10 mouse cellular contexts compared by ENCODE assay signal in genomic region chr10:40521579-40521978, GRCm38 (mm10). TPM values are rescaled to one million over a fixed set of nuclear protein-coding genes. Genes with fewer than 3 reads are reported as not detected.
DNase-seq lines count a peak whose midpoint lies in the region; ATAC-seq and TF ChIP-seq lines count a peak whose summit lies in the region.
"Had no signal": no experiment of that assay in that cellular context is flagged by ENCODE, and none has a peak within 500 bp of the region (broad histone marks: within the 10 kb centered on the region; RNA-seq: fewer than 3 reads in every experiment).

No protein-coding gene starts in this region.

- no peak for TF ChIP-seq CTCF in heart, adult 2 months (IDR thresholded peaks at IDR 0.05)

- TF ChIP-seq EP300 in heart, adult 2 months (IDR thresholded peaks at IDR 0.05; ENCODE audit: insufficient read depth, low read depth, low read length) = no peak

- no peak for TF ChIP-seq POLR2A in heart, adult 2 months (IDR thresholded peaks at IDR 0.05; ENCODE audit: insufficient read depth, low read depth, low read length)

- H3K4me3 ChIP-seq in heart, adult 2 months = no peak overlapping the region
- no peak overlapping the region for H3K4me3 ChIP-seq in midbrain, embryonic 11.5 days (ENCODE audit: low read depth, low read length)
- H3K4me3 ChIP-seq: erythroblast, embryonic 14.5 days; limb, embryonic 15.5 days had no signal

- peaks cover 1% of the 10 kb centered on the region; the same call in 1 of the 2 replicates for H3K4me1 ChIP-seq in heart, adult 2 months (ENCODE audit: control insufficient read depth, insufficient read depth, low read length)
- H3K4me1 ChIP-seq in midbrain, embryonic 11.5 days (ENCODE audit: control insufficient read depth, insufficient read depth, low read length) = peaks cover 7% of the 10 kb centered on the region; the same call in 1 of the 2 replicates

- intact Hi-C loops in heart, adult 2 months (cut with DNase I) = no loop called here
- intact Hi-C loops in heart, postnatal 25 days (cut with DNase I) = loop anchor here (5.0 kb wide), 2 partner anchors 149 to 169 kb away; no protein-coding TSS in a partner anchor
- intact Hi-C loops in left cerebral cortex, postnatal 4 days (cut with DNase I) = loop anchor here (5.0 kb wide), 1 partner anchor 169 kb away; no protein-coding TSS in a partner anchor

- H3K36me3 ChIP-seq in heart, adult 2 months (ENCODE audit: control insufficient read depth, insufficient read depth, low read length) = no peaks in the 10 kb centered on the region
- no peaks in the 10 kb centered on the region for H3K36me3 ChIP-seq in midbrain, embryonic 11.5 days (ENCODE audit: control insufficient read depth, insufficient read depth, low read length)
- H3K36me3 ChIP-seq: limb, embryonic 15.5 days had no signal

- no peak overlapping the region for H3K9ac ChIP-seq in heart, adult 2 months (ENCODE audit: low read depth, low read length)
- peak overlapping the region; percentile 41; the same call in 1 of the 2 replicates for H3K9ac ChIP-seq in midbrain, embryonic 11.5 days (ENCODE audit: low read length)
- H3K9ac ChIP-seq: limb, embryonic 15.5 days had no signal

- peak; percentile 69 for ATAC-seq in midbrain, embryonic 11.5 days (ENCODE audit: low FRiP score)

- H3K79me2 ChIP-seq in heart, adult 2 months (replicated peaks; ENCODE audit: control insufficient read depth, insufficient read depth, low read length) = no peaks in the 10 kb centered on the region

- no peaks in the 10 kb centered on the region for H3K9me3 ChIP-seq in midbrain, embryonic 11.5 days (ENCODE audit: control insufficient read depth, low read length)
- H3K9me3 ChIP-seq: limb, embryonic 15.5 days had no signal

- peak overlapping the region; percentile 12; the same call in 1 of the 2 replicates for H3K4me2 ChIP-seq in midbrain, embryonic 11.5 days
- H3K4me2 ChIP-seq: limb, embryonic 15.5 days had no signal

- H3K27me3 ChIP-seq in heart, adult 2 months (ENCODE audit: control insufficient read depth, insufficient read depth, low read length) = no peaks in the 10 kb centered on the region
- no peaks in the 10 kb centered on the region for H3K27me3 ChIP-seq in midbrain, embryonic 11.5 days (ENCODE audit: control insufficient read depth, insufficient read depth, low read length)
- H3K27me3 ChIP-seq: limb, embryonic 15.5 days had no signal

- WGBS in heart, adult 2 months = 34% methylated on average over 12 of the region's 12 CpGs
- 14% methylated on average over 12 of the region's 12 CpGs for WGBS in midbrain, embryonic 11.5 days

- H3K27ac ChIP-seq in heart, adult 2 months = peak overlapping the region; percentile 31; the same call in 1 of the 2 replicates
- H3K27ac ChIP-seq in midbrain, embryonic 11.5 days (ENCODE audit: low read depth, low read length) = 0 out of 2 replicates have a peak overlapping the region, but pooled peaks have one; percentile 7
- H3K27ac ChIP-seq: limb, embryonic 15.5 days had no signal

- DNase-seq in heart, adult 2 months = peak in 1 of 2 experiments; percentile 14
- no peak for DNase-seq in heart, postnatal 25 days (ENCODE audit: low spot score)
- DNase-seq in MN1 (ENCODE audit: low spot score) = peak; percentile 24
- DNase-seq in fibroblast of lung, adult 2 months (ENCODE audit: low read depth) = peak; percentile 95
- peak; percentile 85 for DNase-seq in midbrain, embryonic 11.5 days (ENCODE audit: low spot score, missing footprints)
- DNase-seq in right cerebral cortex, adult 18-20 months = no peak
- DNase-seq in spleen, adult 18-20 months = no peak
- DNase-seq in left cerebral cortex, postnatal 4 days = no peak

RNA-seq across cellular contexts. Expression of gene Slc22a16, which starts 48.6 kb away (rescaled TPM):
- total RNA-seq in heart, adult 2 months (2021) = not detected
- polyA plus RNA-seq in heart, adult 2 months (2012; rRNA removed) = 0.04 TPM in 1 of 2 replicates, not detected in the other
- total RNA-seq in heart, postnatal 25 days (2021) = not detected
- not detected in 2 replicates for polyA plus RNA-seq in midbrain, embryonic 11.5 days (2014; fragmentation: Nextera tagmentation; extraction: Ambion mirVana)
- total RNA-seq in left cerebral cortex, postnatal 4 days (2021) = not detected
- polyA plus RNA-seq: erythroblast, embryonic 14.5 days; limb, embryonic 15.5 days had no signal

Comparison
In these comparisons a context has a peak if more than half of its experiments do, and no peak if none do; other contexts are left out.
1. DNase-seq: peak in MN1 (single experiment), fibroblast of lung, adult 2 months (single experiment) and midbrain, embryonic 11.5 days (single experiment); none in heart, postnatal 25 days (single experiment), right cerebral cortex, adult 18-20 months (single experiment), spleen, adult 18-20 months (0 of 2) and left cerebral cortex, postnatal 4 days (single experiment).